Mouse (Mus musculus): ENCODE results near the gene Cds1.

GRCm38 (mm10) chr5:101775262-101775661 lies 10.3 kb downstream of the Cds1 start:
- TF ChIP-seq CTCF (IDR thresholded peaks at IDR 0.05 in 2 of 3, conservative IDR thresholded peaks at IDR 0.05 in 1 of 3; ENCODE audit: control insufficient read depth in 1 of 3, insufficient read depth in 1 of 3, low read depth in 2 of 3, low read length in 3 of 3, poor library complexity in 1 of 3, severe bottlenecking in 1 of 3), result no peak
- no peak for TF ChIP-seq CHD2 (IDR thresholded peaks at IDR 0.05; ENCODE audit: low read length)

Measured in MEL (cell line).